Mouse (Mus musculus) right cerebral cortex, adult 2 months (tissue): ENCODE data around the gene Ncoa3.

Experiments used
- DNase-seq, 2 experiments: peaks; one replicate each; pipeline ENCODE4 v3.0.0; 2021 to 2022; ENCODE audit warnings: low spot score in 2 of 2

The Ncoa3 gene

DNA sequence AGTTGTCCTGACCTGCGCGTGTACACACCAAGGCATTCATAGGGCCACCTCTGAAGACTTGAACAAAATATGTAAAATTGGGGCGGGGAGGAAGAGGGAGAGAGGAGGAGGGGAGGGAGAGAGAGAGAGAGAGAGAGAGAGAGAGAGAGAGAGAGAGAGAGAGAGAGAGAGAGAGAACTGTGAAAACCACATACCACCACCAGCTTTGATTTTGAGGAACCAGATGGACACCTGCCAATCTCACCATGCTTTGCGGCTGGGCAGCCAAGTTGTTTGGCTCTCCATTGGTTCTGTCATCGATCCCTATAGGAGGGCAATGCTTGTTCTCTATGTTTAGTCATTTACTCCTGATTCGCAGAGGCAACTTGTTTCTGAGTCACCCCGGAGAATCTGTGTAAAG lies 21.7 kb upstream of the Ncoa3 start:
- no peak for DNase-seq

DNA sequence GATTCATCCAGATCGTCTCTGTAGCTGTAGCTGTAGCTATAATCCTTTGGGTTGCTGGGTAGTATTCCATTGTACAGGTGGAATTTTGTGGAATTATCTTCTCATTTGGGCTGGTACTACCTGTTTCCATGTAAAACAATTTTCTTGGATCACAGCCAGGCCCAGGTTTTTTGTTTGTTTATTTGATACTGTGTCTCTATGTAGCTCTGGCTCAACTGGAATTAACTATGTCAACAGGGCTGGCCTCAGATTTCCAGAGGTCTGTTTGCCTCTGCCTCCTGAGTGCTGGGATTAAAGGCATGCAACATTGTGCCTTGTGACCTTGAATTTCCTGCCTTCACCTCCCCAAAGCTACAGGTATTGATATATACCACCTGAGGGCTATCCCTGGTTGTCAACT lies 18.1 kb upstream of the Ncoa3 start:
- DNase-seq = no peak

GRCm38 (mm10) chr2:165976186-165976585 lies 16.2 kb upstream of the Ncoa3 start:
- no peak for DNase-seq

DNA sequence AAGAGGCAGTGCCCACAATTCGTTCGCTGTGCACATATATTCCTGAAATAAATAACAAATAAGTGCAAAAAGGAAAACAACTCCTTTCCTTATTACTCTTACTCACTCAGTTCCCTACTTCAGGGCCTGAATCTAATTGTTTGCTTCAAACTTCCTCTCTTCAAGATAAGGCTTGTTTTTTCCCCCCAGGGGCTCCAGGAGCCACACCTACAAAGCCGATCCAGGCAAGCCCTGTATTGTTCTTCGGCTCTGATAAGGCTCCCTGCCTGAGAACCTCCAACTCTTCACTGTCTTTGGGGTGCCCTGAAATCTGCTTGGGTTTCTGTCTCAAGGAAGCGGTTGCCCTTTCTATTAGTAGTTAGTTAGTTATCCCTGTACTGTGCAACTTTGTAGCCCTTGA lies 15.6 kb upstream of the Ncoa3 start:
- no peak for DNase-seq

DNA sequence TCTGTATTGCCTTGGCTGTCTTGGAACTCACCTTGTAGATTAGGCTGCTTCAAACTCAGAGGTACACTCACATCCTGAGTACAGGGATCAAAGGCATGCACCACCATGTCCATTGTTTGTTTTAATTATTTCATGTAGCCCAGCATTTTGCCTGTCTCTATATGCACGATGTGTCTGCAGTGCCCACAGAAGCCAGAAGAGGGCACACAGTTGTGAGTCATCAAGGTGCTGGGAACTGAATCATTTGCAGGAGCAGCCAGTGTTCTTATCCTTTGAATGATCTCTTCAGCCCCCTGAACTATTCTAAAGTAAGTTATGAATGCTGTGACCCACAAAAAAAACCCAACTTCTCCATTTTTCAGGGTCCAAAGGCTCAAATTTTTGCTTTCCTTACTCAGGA lies 14.3 kb upstream of the Ncoa3 start:
- no peak for DNase-seq

GRCm38 (mm10) chr2:165981248-165981977 lies 11.0 kb upstream of the Ncoa3 start:
- DNase-seq = no peak

GRCm38 (mm10) chr2:165982512-165983389 lies 9.7 kb upstream of the Ncoa3 start:
- DNase-seq = peak in 1 of 2 experiments; percentile 19

GRCm38 (mm10) chr2:165984318-165984717 lies 8.1 kb upstream of the Ncoa3 start:
- DNase-seq = no peak

GRCm38 (mm10) chr2:165984891-165985290 lies 7.5 kb upstream of the Ncoa3 start:
- no peak for DNase-seq

DNA sequence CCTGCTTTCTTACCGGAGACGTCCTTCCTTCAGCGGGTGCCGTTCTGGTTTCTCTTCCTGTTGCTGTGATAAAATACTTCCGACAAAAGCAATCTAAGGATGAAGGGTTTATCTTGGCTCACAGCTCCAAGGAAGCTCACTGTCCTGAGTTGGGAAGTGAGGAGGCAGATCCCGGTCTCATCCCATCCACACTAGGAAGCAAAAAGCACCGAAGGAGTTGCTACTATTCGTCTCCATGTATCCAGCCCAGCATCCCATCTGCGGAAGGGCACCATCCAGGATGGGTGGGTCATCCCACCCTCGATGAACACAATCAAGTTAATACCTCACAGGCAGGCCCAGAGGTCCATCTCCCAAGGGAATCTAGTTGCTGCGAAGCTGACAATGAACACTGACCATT lies 6.9 kb upstream of the Ncoa3 start:
- DNase-seq = no peak

DNA sequence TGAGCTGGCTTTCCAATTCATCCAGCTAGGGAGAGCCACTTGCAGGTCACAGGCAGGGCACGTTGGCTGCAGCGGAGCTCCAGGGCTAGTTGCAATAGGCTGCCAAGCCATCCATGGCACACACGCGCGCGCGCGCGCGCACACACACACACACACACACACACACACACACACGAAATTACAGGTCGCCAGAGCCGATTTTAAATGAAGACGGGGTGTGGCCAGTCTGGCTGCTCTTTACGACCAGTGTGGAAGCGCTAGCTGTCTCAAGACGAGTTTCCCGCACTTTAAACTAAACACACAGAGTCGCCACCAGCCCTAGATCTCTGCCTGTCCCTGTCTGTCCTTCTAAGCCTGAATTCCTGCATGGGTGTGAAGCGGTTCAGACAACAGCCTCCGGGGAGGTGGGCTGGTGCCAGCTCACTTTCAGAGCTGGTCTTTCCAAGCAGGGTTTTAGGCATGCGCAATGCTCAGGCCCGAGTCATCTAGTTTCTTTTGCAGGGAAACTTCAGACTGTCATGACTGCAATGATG lies 5.4 kb upstream of the Ncoa3 start:
- peak; percentile 79 to 86 for DNase-seq

- peak in 1 of 2 experiments; percentile 13 for DNase-seq
These were observed 901 bp downstream of the Ncoa3 start for GRCm38 (mm10) chr2:165993173-165993900.

GRCm38 (mm10) chr2:165994341-165994740 lies 1.9 kb downstream of the Ncoa3 start:
- no peak for DNase-seq

DNA sequence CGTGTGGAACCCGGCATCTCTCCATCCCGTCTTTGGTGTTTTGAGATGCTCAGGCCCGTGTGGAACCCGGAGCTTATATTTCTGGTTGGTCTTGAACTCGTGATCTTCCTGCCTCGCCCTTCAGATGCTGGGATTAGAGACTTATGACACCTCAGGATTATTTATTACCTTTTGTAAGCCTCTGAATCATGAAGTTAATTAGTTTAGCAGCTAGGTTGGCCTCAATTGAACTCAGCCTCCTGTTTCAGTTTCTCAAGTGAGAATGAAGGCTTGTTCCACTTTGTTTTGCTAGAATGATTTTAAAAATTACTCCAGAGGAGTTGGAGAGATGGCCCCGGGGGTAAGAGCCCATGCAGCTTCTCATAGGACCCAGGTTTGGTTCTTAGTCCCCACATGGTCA lies 3.3 kb downstream of the Ncoa3 start:
- DNase-seq = no peak

GRCm38 (mm10) chr2:165996130-165996529 lies 3.7 kb downstream of the Ncoa3 start:
- no peak for DNase-seq

- no peak for DNase-seq
These were observed 5.0 kb downstream of the Ncoa3 start for GRCm38 (mm10) chr2:165997256-165997967.

- no peak for DNase-seq
These were observed 6.5 kb downstream of the Ncoa3 start for GRCm38 (mm10) chr2:165998969-165999368.

GRCm38 (mm10) chr2:165999790-166000189 lies 7.4 kb downstream of the Ncoa3 start:
- no peak for DNase-seq

DNA sequence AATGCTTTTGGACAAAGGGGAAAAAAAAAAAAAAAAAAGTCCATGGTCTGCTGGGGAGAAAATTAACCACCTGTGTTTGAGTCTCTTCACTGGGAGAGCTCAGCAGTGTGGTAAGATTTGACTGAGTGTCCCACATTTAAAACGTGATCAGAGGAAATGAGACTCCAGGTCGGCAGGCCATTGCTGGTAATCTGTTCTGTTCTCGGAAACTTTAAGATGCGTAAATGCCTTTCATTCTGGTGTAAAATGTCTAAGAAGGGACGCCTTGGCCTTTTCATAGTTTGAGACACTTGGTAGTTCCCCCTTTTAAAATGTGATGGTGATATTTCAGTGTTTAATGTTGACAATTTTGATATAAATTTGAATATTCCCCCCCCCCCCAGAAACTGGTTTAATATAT lies 7.8 kb downstream of the Ncoa3 start:
- no peak for DNase-seq

- DNase-seq = no peak
These were observed 8.3 kb downstream of the Ncoa3 start for GRCm38 (mm10) chr2:166000769-166001168.

DNA sequence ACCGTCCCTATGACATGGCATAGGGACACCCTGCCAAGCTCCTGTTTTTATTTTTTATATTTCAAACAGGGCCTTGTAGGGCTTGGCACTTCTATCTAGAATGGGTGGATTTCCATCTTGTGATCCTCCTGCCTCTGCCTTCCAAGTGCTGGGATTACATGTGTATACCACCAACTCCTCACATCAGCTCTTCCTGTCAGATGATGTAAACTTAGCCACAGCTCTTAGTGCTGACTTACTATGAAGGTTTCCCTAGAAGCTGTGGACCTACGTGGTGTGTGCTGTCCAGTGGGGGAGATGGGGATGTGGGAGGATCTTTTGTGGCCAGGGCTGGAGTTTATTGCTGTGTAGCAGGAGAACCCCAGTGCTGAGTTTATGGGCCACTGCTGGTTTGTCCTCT lies 8.9 kb downstream of the Ncoa3 start:
- no peak for DNase-seq
